8 mouse cellular contexts compared by ENCODE assay signal in the genomic region with DNA sequence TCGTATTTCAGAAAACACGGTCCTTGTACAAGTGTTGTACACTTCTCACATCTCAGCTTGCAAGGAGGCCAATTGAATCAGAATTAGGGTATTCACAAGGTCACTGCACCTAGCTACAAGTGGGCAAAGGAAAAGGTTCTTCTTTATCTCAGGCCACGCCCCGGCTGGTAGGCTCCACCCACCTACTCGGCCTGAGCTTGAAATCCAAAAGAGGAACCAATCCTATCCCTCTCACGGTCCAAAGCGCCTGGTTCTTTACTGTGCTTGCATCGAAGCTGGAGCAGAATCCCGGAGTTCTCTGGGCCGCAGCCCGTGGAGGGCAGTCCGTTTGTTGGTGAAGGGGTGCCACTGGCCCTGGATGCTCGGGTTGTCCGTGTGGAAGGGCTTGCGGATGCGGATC. TPM values are rescaled to one million over a fixed set of nuclear protein-coding genes. Genes with fewer than 3 reads are reported as not detected.
A peak's percentile ranks its signal among the peaks of the same experiment; 100 is the strongest.
DNase-seq lines count a peak whose midpoint lies in the region; ATAC-seq and TF ChIP-seq lines count a peak whose summit lies in the region.

A gene (plus strand): TSS at position 220 of the 400 bp plus-strand sequence.

- WGBS in forebrain, embryonic 16.5 days, result 8% methylated on average over 16 of the region's 16 CpGs
- WGBS in hindbrain, embryonic 12.5 days, result 11% methylated on average over 16 of the region's 16 CpGs
- 7% methylated on average over 16 of the region's 16 CpGs for WGBS in macrophage (ENCODE audit: missing documents)

- H3K4me2 ChIP-seq in forebrain, embryonic 16.5 days (ENCODE audit: low read length), result peak within 1 kb of the TSS; percentile 81
- peak within 1 kb of the TSS; percentile 96 for H3K4me2 ChIP-seq in hindbrain, embryonic 12.5 days (replicated peaks)

- H3K9me3 ChIP-seq in ES-E14 (ENCODE audit: control insufficient read depth, insufficient read depth, low read depth, low read length), result no peaks in the 10 kb centered on the region
- H3K9me3 ChIP-seq in forebrain, embryonic 16.5 days (ENCODE audit: control insufficient read depth, low read length), result no peaks in the 10 kb centered on the region
- no peaks in the 10 kb centered on the region for H3K9me3 ChIP-seq in hindbrain, embryonic 12.5 days (replicated peaks)

- ATAC-seq in forebrain, embryonic 16.5 days, result no peak
- ATAC-seq in hindbrain, embryonic 12.5 days (ENCODE audit: low FRiP score), result no peak

- peaks cover 5 to 14% of the 10 kb centered on the region in 2 experiments; a peak in 2 of 4 replicates for H3K4me1 ChIP-seq in ES-E14 (ENCODE audit: control insufficient read depth in 2 of 2, insufficient read depth in 2 of 2, low read length in 2 of 2, poor library complexity in 1 of 2)
- H3K4me1 ChIP-seq in forebrain, embryonic 16.5 days (replicated peaks; ENCODE audit: control insufficient read depth, insufficient read depth, low read length), result peaks cover 24% of the 10 kb centered on the region
- peaks cover 20% of the 10 kb centered on the region for H3K4me1 ChIP-seq in hindbrain, embryonic 12.5 days

- H3K9ac ChIP-seq in ES-E14 (ENCODE audit: insufficient read depth, low read depth, low read length, poor library complexity, severe bottlenecking), result peak within 1 kb of the TSS; percentile 97
- H3K9ac ChIP-seq in forebrain, embryonic 16.5 days (replicated peaks; ENCODE audit: low read depth, low read length), result peak within 1 kb of the TSS; percentile 63
- H3K9ac ChIP-seq in hindbrain, embryonic 12.5 days, result peak within 1 kb of the TSS; percentile 89

- H3K4me3 ChIP-seq in ES-E14 (ENCODE audit: insufficient read depth in 1 of 2, low read depth in 1 of 2, low read length in 2 of 2, poor library complexity in 1 of 2, severe bottlenecking in 1 of 2) (peak within 1 kb of the TSS; percentile 94 to 96), macrophage (ENCODE audit: inconsistent target) (peak within 1 kb of the TSS; percentile 67)
- H3K4me3 ChIP-seq in forebrain, embryonic 16.5 days (replicated peaks; ENCODE audit: low read length), result peak within 1 kb of the TSS; percentile 77
- H3K4me3 ChIP-seq in hindbrain, embryonic 12.5 days, result peak within 1 kb of the TSS; percentile 97

- peaks cover 18% of the 10 kb centered on the region; the same call in 1 of the 2 replicates for H3K79me2 ChIP-seq in macrophage (ENCODE audit: inconsistent target)

- in situ Hi-C loops in ES-E14 (cut with MboI; ENCODE audit: low sequenced_read_pairs in 2 of 2, unreplicated experiment in 2 of 2), result no loop called here

- peak within 1 kb of the TSS; percentile 80 for H3K27ac ChIP-seq in ES-E14 (ENCODE audit: insufficient read depth, low read depth, low read length, poor library complexity, severe bottlenecking)
- H3K27ac ChIP-seq in forebrain, embryonic 16.5 days (ENCODE audit: low read length), result peak within 1 kb of the TSS; percentile 68
- H3K27ac ChIP-seq in hindbrain, embryonic 12.5 days, result peak within 1 kb of the TSS; percentile 84
- peak within 1 kb of the TSS; percentile 65 for H3K27ac ChIP-seq in macrophage

- H3K27me3 ChIP-seq in forebrain, embryonic 16.5 days (replicated peaks; ENCODE audit: control insufficient read depth, insufficient read depth, low read length), result no peaks in the 10 kb centered on the region
- H3K27me3 ChIP-seq in hindbrain, embryonic 12.5 days, result no peaks in the 10 kb centered on the region

- H3K36me3 ChIP-seq in ES-E14 (ENCODE audit: control insufficient read depth, insufficient read depth, low read length, poor library complexity, severe bottlenecking), result peaks cover 37% of the 10 kb centered on the region
- H3K36me3 ChIP-seq in forebrain, embryonic 16.5 days (ENCODE audit: control insufficient read depth, insufficient read depth), result peaks cover 6% of the 10 kb centered on the region
- peaks cover 52% of the 10 kb centered on the region for H3K36me3 ChIP-seq in hindbrain, embryonic 12.5 days
- peaks cover 22% of the 10 kb centered on the region for H3K36me3 ChIP-seq in macrophage (ENCODE audit: inconsistent target)

- DNase-seq in ES-E14 (ENCODE audit: low read depth, low spot score), result peak; percentile 77
- peak; percentile 62 for DNase-seq in adrenal gland, postnatal 25 days
- no peak for DNase-seq in left cerebral cortex, adult 8-10 months (ENCODE audit: low spot score in 2 of 2)
- DNase-seq in spleen, postnatal 36 days (ENCODE audit: low spot score in 2 of 2), result peak; percentile 86 to 89
- no peak for DNase-seq in right cerebral cortex, postnatal 25 days

TF ChIP-seq in ES-E14, 5 proteins besides CTCF, POLR2A, EP300 and RAD21:
- TF ChIP-seq ZC3H11A (IDR thresholded peaks at IDR 0.05; ENCODE audit: borderline replicate concordance, low read depth, low read length) (no peak), HCFC1 (IDR thresholded peaks at IDR 0.05; ENCODE audit: borderline replicate concordance, insufficient read depth, low read length) (no peak), MAFK (IDR thresholded peaks at IDR 0.05; ENCODE audit: insufficient read depth, low read depth, low read length) (no peak), ZNF384 (IDR thresholded peaks at IDR 0.05; ENCODE audit: low read depth, low read length) (no peak), CHD2 (IDR thresholded peaks at IDR 0.05; ENCODE audit: low read depth, low read length) (no peak)
TF ChIP-seq in ES-E14: peak in this region for 0.

RNA-seq across cellular contexts. Expression of the gene that starts here (rescaled TPM):
- 27.2 and 28.5 TPM in 2 replicates for total RNA-seq in ES-E14 (2012; rRNA removed)
- total RNA-seq in adrenal gland, postnatal 25 days (2021), result 36.7 and 39.3 TPM in 2 replicates
- 24.6 and 25.5 TPM in 2 replicates for polyA plus RNA-seq in forebrain, embryonic 16.5 days (2015; fragmentation: Nextera tagmentation; extraction: Ambion mirVana)
- 19.7 and 21.7 TPM in 2 replicates for polyA plus RNA-seq in hindbrain, embryonic 12.5 days (2016; fragmentation: Nextera tagmentation; extraction: Ambion mirVana)
- 10 to 100 TPM; 13.2 to 15.1 (median 14.2) TPM for total RNA-seq in left cerebral cortex, adult 8-10 months (2022)
- 10 to 100 TPM in 1 of 26 experiments, 1 to 10 TPM in 24, under 1 TPM in 1; 0.97 to 13.8 (median 3.2) TPM for total RNA-seq in macrophage (2018; cell fraction: chromatin; rRNA removed)
- total RNA-seq in macrophage (2018; cell fraction: cytosol; rRNA removed), result 1 to 10 TPM in 25 of 26 experiments, under 1 TPM in 1; 0.96 to 5.9 (median 3.6) TPM
- total RNA-seq in macrophage (2018; cell fraction: nucleus; rRNA removed), result 10 to 100 TPM in 3 of 26 experiments, 1 to 10 TPM in 23; 1.9 to 12.5 (median 3.6) TPM
- 3.0 to 4.7 TPM (median 4.3 TPM) in 3 replicates for polyA plus RNA-seq in macrophage (2018)

Comparison
In these comparisons a context has a peak if more than half of its experiments do, and no peak if none do; other contexts are left out.
1. DNase-seq: peak in ES-E14 (single experiment), adrenal gland, postnatal 25 days (single experiment) and spleen, postnatal 36 days (2 of 2); none in left cerebral cortex, adult 8-10 months (0 of 2) and right cerebral cortex, postnatal 25 days (single experiment).
2. Peak in every context shown above with its lines, with median percentiles within 50 percentile points of each other: H3K27ac ChIP-seq, H3K4me3 ChIP-seq and H3K9ac ChIP-seq.